Mouse (Mus musculus) CH12.LX (cell line): ENCODE measurements around the gene Slit2. TPM values are rescaled to one million over a fixed set of nuclear protein-coding genes. Genes with fewer than 3 reads are reported as not detected.
"Not testable (repeated sequence)": the region's sequence is repeated elsewhere in the genome, so short reads cannot be mapped to it uniquely, and the experiment has no call there.

Experiments
- DNase-seq: peaks from one replicate; pipeline ENCODE4 v3.0.0-alpha.2; 2013; ENCODE audit errors: extremely low read depth
- H3K27ac ChIP-seq: 2 replicates; pipeline ENCODE4 v1.5.1; 2012; ENCODE audit warnings: low read depth, mild to moderate bottlenecking, control low read depth, moderate library complexity; ENCODE audit not compliant: insufficient read depth
- H3K27me3 ChIP-seq: replicated peaks from 2 replicates; pipeline ENCODE3; 2012; ENCODE audit warnings: inconsistent platforms
- H3K36me3 ChIP-seq, 2 experiments: replicated peaks in 1 of 2; 2 replicates each; pipeline versions ENCODE3 to v1.6.1; 2012; ENCODE audit warnings: inconsistent platforms in 1 of 2, low read length in 1 of 2, mild to moderate bottlenecking in 1 of 2, mixed read lengths in 1 of 2, moderate library complexity in 1 of 2; ENCODE audit not compliant: control insufficient read depth in 1 of 2, insufficient read depth in 1 of 2
- H3K4me1 ChIP-seq, 2 experiments: 2 replicates each; pipeline ENCODE4 v1.6.1; 2012; ENCODE audit warnings: inconsistent platforms in 1 of 2, moderate library complexity in 1 of 2; ENCODE audit not compliant: insufficient read depth in 2 of 2, control insufficient read depth in 1 of 2
- H3K4me2 ChIP-seq: 2 replicates; pipeline ENCODE4 v1.6.1; 2012; ENCODE audit warnings: low read depth, mild to moderate bottlenecking, control low read depth; ENCODE audit not compliant: poor library complexity, insufficient read depth, severe bottlenecking
- H3K4me3 ChIP-seq, 3 experiments: fragments of 150-350 bp in 1 of 3; sonication (generic) in 1 of 3; replicated peaks in 1 of 3; 2 replicates each; pipeline versions ENCODE3 to v1.5.1; 2011 to 2012; ENCODE audit warnings: low read depth in 2 of 3, low read length in 2 of 3, mild to moderate bottlenecking in 2 of 3, moderate library complexity in 2 of 3, control low read depth in 1 of 3, improper control_type of control experiment in 1 of 3, inconsistent platforms in 1 of 3, mixed read lengths in 1 of 3; ENCODE audit not compliant: poor library complexity in 1 of 3
- H3K79me2 ChIP-seq: replicated peaks from 2 replicates; pipeline ENCODE4 v1.6.1; 2012; ENCODE audit warnings: mild to moderate bottlenecking, moderate library complexity; ENCODE audit not compliant: control insufficient read depth, poor library complexity, insufficient read depth, severe bottlenecking; ENCODE audit errors: extremely low read depth
- H3K9ac ChIP-seq: 2 replicates; pipeline ENCODE4 v1.6.1; 2012; ENCODE audit warnings: low read depth, mild to moderate bottlenecking, control low read depth, moderate library complexity; ENCODE audit not compliant: insufficient read depth
- H3K9me3 ChIP-seq: replicated peaks from 2 replicates; pipeline ENCODE3; 2012; ENCODE audit warnings: low read length, inconsistent platforms, mixed read lengths
- CTCF ChIP-seq, 2 experiments: IDR thresholded peaks in 1 of 2; conservative IDR thresholded peaks in 1 of 2; 2 replicates each; pipeline ENCODE4 v1.5.1; 2011 to 2012; ENCODE audit warnings: low read depth in 2 of 2, low read length in 2 of 2, improper control_type of control experiment in 1 of 2, inconsistent platforms in 1 of 2, mild to moderate bottlenecking in 1 of 2, moderate library complexity in 1 of 2
- E2F4 ChIP-seq: IDR thresholded peaks from 2 replicates; pipeline ENCODE4 v1.6.1; 2011; ENCODE audit warnings: low read depth, low read length, improper control_type of control experiment; ENCODE audit not compliant: insufficient replicate concordance
- ELF1 ChIP-seq: IDR thresholded peaks from 2 replicates; pipeline ENCODE4 v1.6.1; 2014; ENCODE audit warnings: low read depth, mild to moderate bottlenecking, inconsistent platforms, low read length, improper control_type of control experiment
- EP300 ChIP-seq: IDR thresholded peaks from 2 replicates; pipeline ENCODE4 v1.6.1; 2011; ENCODE audit warnings: low read length, improper control_type of control experiment
- HCFC1 ChIP-seq: IDR thresholded peaks from 2 replicates; pipeline ENCODE4 v1.6.1; 2012; ENCODE audit warnings: low read depth, mild to moderate bottlenecking, inconsistent platforms, low read length, improper control_type of control experiment
- JUND ChIP-seq: conservative IDR thresholded peaks from 2 replicates; pipeline ENCODE4 v1.6.1; 2011; ENCODE audit warnings: low read depth, low read length, improper control_type of control experiment
- KAT2A ChIP-seq: IDR thresholded peaks from 2 replicates; pipeline ENCODE4 v1.6.1; 2012; ENCODE audit warnings: low read length, improper control_type of control experiment, inconsistent platforms; ENCODE audit not compliant: insufficient replicate concordance
- MAX ChIP-seq: IDR thresholded peaks from 2 replicates; pipeline ENCODE4 v1.6.1; 2011; ENCODE audit warnings: low read length, improper control_type of control experiment
- MAZ ChIP-seq: IDR thresholded peaks from 2 replicates; pipeline ENCODE4 v1.6.1; 2012; ENCODE audit warnings: low read depth, mild to moderate bottlenecking, inconsistent platforms, low read length, improper control_type of control experiment, moderate library complexity
- MEF2A ChIP-seq: IDR thresholded peaks from 2 replicates; pipeline ENCODE4 v1.6.1; 2014; ENCODE audit warnings: low read depth, mild to moderate bottlenecking, inconsistent platforms, low read length, improper control_type of control experiment, borderline replicate concordance
- NRF1 ChIP-seq: IDR thresholded peaks from 2 replicates; pipeline ENCODE4 v1.6.1; 2014; ENCODE audit warnings: low read depth, mild to moderate bottlenecking, inconsistent platforms, low read length, improper control_type of control experiment, moderate library complexity
- PAX5 ChIP-seq: IDR thresholded peaks from 2 replicates; pipeline ENCODE4 v1.6.1; 2012; ENCODE audit warnings: low read length, inconsistent platforms, mixed read lengths
- POLR2A ChIP-seq: IDR thresholded peaks from 2 replicates; pipeline ENCODE4 v1.6.1; 2011; ENCODE audit warnings: low read depth, mild to moderate bottlenecking, improper control_type of control experiment, low read length
- POLR2AphosphoS2 ChIP-seq: IDR thresholded peaks from 2 replicates; pipeline ENCODE4 v1.6.1; 2011; ENCODE audit warnings: low read depth, low read length, improper control_type of control experiment
- RAD21 ChIP-seq: IDR thresholded peaks from 2 replicates; pipeline ENCODE4 v1.6.1; 2011; ENCODE audit warnings: low read depth, mild to moderate bottlenecking, low read length, improper control_type of control experiment, moderate library complexity
- SIN3A ChIP-seq: IDR thresholded peaks from 2 replicates; pipeline ENCODE4 v1.6.1; 2012; ENCODE audit warnings: low read length, improper control_type of control experiment, inconsistent platforms
- SMC3 ChIP-seq: IDR thresholded peaks from 2 replicates; pipeline ENCODE4 v1.6.1; 2011; ENCODE audit warnings: low read depth, low read length, improper control_type of control experiment
- ZKSCAN1 ChIP-seq: IDR thresholded peaks from 2 replicates; pipeline ENCODE4 v1.6.1; 2012; ENCODE audit warnings: low read depth, inconsistent platforms, low read length, improper control_type of control experiment, borderline replicate concordance
- dilution Hi-C: fragments of 300-500 bp; cut with MboI; formaldehyde crosslinking; loops from 2 replicates; pipeline ENCODE4 v1.14.3; 2020; ENCODE audit warnings: low sequenced_read_pairs; ENCODE audit not compliant: extremely low pct_unique_long_range_greater_than_20kb, extremely low pct_ligation_motif_present
- in situ Hi-C: fragments of 300-500 bp; cut with MboI; formaldehyde crosslinking; loops from 3 replicates; pipeline ENCODE4 v1.14.3; 2019; ENCODE audit warnings: low sequenced_read_pairs, low pct_ligation_motif_present, low pct_unique_long_range_greater_than_20kb, mixed read lengths
- polyA plus RNA-seq: library from polyadenylated mRNA; unstranded; fragments of >175 nt; gene quantifications from 2 replicates; pipeline ENCODE4 v1.2.1, GENCODE M21; 2012; ENCODE audit warnings: low read depth; ENCODE audit not compliant: insufficient read length
- total RNA-seq, 2 experiments: library from RNA; depleted of rRNA; stranded (reverse); fragments of 300-350 nt in 1 of 2; fragments of >200 nt in 1 of 2; gene quantifications; 2 replicates each; pipeline ENCODE4 v1.2.3; 2012 to 2014

Gene Slit2
- total and polyA plus RNA-seq, 3 experiments = 0.04 to 0.20 (median 0.17) TPM

- no peak overlapping the region for H3K9ac ChIP-seq
- H3K27ac ChIP-seq = no peak overlapping the region
- no peaks in the 10 kb centered on the region for H3K27me3 ChIP-seq
- no peaks in the 10 kb centered on the region for H3K36me3 ChIP-seq
- TF ChIP-seq MEF2A (no peak), SIN3A (no peak), E2F4 (no peak), POLR2A (no peak), ZKSCAN1 (no peak), POLR2AphosphoS2 (no peak), MAZ (no peak), CTCF (conservative IDR thresholded peaks at IDR 0.05 in 1 of 2, IDR thresholded peaks at IDR 0.05 in 1 of 2; ENCODE audit: low read depth in 2 of 2, low read length in 2 of 2) (no peak), ELF1 (no peak), NRF1 (no peak), HCFC1 (no peak), PAX5 (no peak), MAX (no peak), JUND (no peak), RAD21 (no peak), EP300 (no peak), KAT2A (no peak)
- in situ Hi-C loops (no loop called here), dilution Hi-C loops (no loop called here)
- no peaks in the 10 kb centered on the region for H3K9me3 ChIP-seq
- H3K4me2 ChIP-seq = no peak overlapping the region
- no peak for DNase-seq
- H3K79me2 ChIP-seq = no peaks in the 10 kb centered on the region
- H3K4me3 ChIP-seq = no peak overlapping the region
- H3K4me1 ChIP-seq = no peaks in the 10 kb centered on the region
Measured at GRCm38 (mm10) chr5:48235270-48235669, 252.3 kb downstream of the Slit2 start.

- H3K27me3 ChIP-seq, H3K79me2 ChIP-seq, H3K9ac ChIP-seq, H3K9me3 ChIP-seq, H3K4me3 ChIP-seq, dilution Hi-C loops, H3K27ac ChIP-seq, in situ Hi-C loops, H3K4me2 ChIP-seq, H3K4me1 ChIP-seq, H3K36me3 ChIP-seq: not testable (repeated sequence)
- peak; percentile 70 for DNase-seq
- TF ChIP-seq RAD21 = peak; percentile 74
- peak; percentile 61 for TF ChIP-seq SMC3
- TF ChIP-seq CTCF (conservative IDR thresholded peaks at IDR 0.05 in 1 of 2, IDR thresholded peaks at IDR 0.05 in 1 of 2; ENCODE audit: low read depth in 2 of 2, low read length in 2 of 2) = peak; percentile 22 to 73; a peak in 2 of 4 replicates
Measured at GRCm38 (mm10) chr5:48240751-48241150, 257.8 kb downstream of the Slit2 start.
